8 mouse cellular contexts compared by ENCODE assay signal in genomic region chr4:89145409-89145808, GRCm38 (mm10). TPM values are rescaled to one million over a fixed set of nuclear protein-coding genes. Genes with fewer than 3 reads are reported as not detected.
A peak's percentile ranks its signal among the peaks of the same experiment; 100 is the strongest.
DNase-seq lines count a peak whose midpoint lies in the region; ATAC-seq lines count a peak whose summit lies in the region.

No protein-coding gene starts in this region.

- no peak overlapping the region for H3K9ac ChIP-seq in hindbrain, embryonic 16.5 days (ENCODE audit: low read depth, low read length)

- peak; percentile 71; the same call in 1 of the 2 replicates for ATAC-seq in hindbrain, embryonic 16.5 days

- no peaks in the 10 kb centered on the region for H3K9me3 ChIP-seq in hindbrain, embryonic 16.5 days (ENCODE audit: control insufficient read depth, low read length)

- no peak overlapping the region for H3K4me2 ChIP-seq in hindbrain, embryonic 16.5 days (ENCODE audit: low read length)

- no peak overlapping the region for H3K4me3 ChIP-seq in hindbrain, embryonic 16.5 days (ENCODE audit: low read length)

- peaks cover 8% of the 10 kb centered on the region for H3K36me3 ChIP-seq in hindbrain, embryonic 16.5 days (ENCODE audit: control insufficient read depth, insufficient read depth, low read length)

- H3K4me1 ChIP-seq in hindbrain, embryonic 16.5 days (ENCODE audit: control insufficient read depth, insufficient read depth, low read depth, low read length) = no peaks in the 10 kb centered on the region; the same call in 1 of the 2 replicates

- H3K27me3 ChIP-seq in hindbrain, embryonic 16.5 days (replicated peaks; ENCODE audit: control insufficient read depth, insufficient read depth, low read length) = no peaks in the 10 kb centered on the region

- peak; percentile 92 for DNase-seq in NIH3T3 (ENCODE audit: low read depth)
- DNase-seq in cerebellum, adult 9-11 months = peak; percentile 56
- DNase-seq in frontal cortex, postnatal 14 days (ENCODE audit: low spot score in 2 of 2) = peak; percentile 34 to 67
- peak; percentile 63 to 86 for DNase-seq in layer of hippocampus, postnatal 25 days (ENCODE audit: extremely low spot score in 1 of 2, low spot score in 1 of 2)
- DNase-seq in lung, postnatal 25 days (ENCODE audit: low spot score) = peak; percentile 73
- peak; percentile 76 for DNase-seq in right cerebral cortex, adult 18-20 months
- DNase-seq in urinary bladder, adult 2 months (ENCODE audit: low spot score) = peak; percentile 64

- 42% methylated on average over 6 of the region's 6 CpGs for WGBS in hindbrain, embryonic 16.5 days

- no peak overlapping the region for H3K27ac ChIP-seq in hindbrain, embryonic 16.5 days (ENCODE audit: low read depth, low read length)

RNA-seq across cellular contexts. Expression of gene Mtap, which starts 8.5 kb away (rescaled TPM):
- polyA plus RNA-seq in hindbrain, embryonic 16.5 days (2015; fragmentation: Nextera tagmentation; extraction: Ambion mirVana) = 28.3 and 29.1 TPM in 2 replicates
- total RNA-seq in layer of hippocampus, postnatal 25 days (2021) = 1 to 10 TPM; 9.2 to 9.8 TPM
- 30.8 and 34.2 TPM in 2 replicates for polyA plus RNA-seq in urinary bladder, adult 2 months (2012; rRNA removed)
